Mouse (Mus musculus): ENCODE measurements around the gene Hagh.

Hagh gene

DNA sequence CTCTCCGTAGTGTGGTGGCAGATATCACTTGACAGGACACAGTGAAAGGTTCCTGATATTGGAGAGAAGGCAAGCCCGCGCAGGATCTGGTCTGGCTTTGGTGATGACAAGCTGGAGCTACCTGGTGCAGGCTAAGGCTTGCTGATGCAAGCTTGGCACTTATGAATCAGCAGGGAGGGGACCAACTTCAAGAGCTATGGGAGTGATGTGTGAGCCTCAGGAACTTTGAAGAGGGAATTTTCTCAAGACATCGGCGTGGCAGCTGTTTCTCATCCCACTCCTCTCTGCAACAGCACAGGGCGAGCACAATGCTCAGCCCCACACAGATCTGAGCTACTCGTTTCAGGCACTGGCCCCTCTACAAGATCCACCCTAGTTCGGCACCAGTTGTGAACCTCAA, at the start of gene Hagh:
Hagh (plus strand) TSS at position 302 of the 400 bp plus-strand sequence.
- no peak for DNase-seq (ENCODE audit: low spot score)

DNA sequence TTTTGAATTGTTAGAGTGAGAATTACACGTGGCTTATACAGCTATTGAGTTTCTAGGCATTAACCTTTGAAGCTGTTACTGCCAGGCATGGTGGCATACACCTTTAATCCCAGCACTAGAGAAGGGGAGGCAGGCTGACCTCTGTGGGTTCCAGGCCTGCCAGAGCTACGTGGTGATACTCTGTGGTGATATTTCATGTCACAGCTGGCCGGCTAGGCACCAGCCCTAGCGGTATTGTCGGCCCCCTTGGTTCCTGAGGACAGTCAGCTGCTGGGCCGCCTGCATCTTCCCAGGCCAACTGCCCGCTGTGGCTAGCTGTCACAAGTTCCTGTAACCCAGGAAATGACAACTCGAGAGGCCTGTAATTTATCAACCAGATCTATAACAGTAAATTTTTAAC, 47.8 kb upstream of the Hagh start:
- DNase-seq (ENCODE audit: low spot score), result no peak

GRCm38 (mm10) chr17:24794791-24795190, 45.2 kb upstream of the Hagh start:
- DNase-seq (ENCODE audit: low spot score), result no peak

- no peak for DNase-seq (ENCODE audit: low spot score)
These were observed 43.0 kb upstream of the Hagh start for GRCm38 (mm10) chr17:24796969-24797368.

DNA sequence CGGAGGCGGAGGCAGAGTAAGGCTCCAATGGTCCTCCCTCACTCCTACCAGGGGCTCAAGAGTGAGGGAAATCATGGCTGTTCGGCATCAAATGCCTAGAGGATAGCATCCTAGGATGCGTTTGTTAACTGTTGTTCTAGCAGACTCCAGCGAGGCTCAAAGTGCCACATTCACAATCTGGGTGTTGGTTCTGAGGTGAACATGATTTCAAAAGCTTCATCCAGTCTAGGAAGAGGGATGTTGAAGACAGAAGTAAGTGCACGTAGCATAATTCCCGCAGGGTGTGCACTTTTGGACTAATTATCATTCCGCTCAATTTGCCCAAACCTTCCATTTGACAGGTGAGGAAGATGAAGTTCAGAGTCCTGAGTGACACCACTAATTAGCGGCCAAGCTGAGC, 41.7 kb upstream of the Hagh start:
- no peak for DNase-seq (ENCODE audit: low spot score)

DNA sequence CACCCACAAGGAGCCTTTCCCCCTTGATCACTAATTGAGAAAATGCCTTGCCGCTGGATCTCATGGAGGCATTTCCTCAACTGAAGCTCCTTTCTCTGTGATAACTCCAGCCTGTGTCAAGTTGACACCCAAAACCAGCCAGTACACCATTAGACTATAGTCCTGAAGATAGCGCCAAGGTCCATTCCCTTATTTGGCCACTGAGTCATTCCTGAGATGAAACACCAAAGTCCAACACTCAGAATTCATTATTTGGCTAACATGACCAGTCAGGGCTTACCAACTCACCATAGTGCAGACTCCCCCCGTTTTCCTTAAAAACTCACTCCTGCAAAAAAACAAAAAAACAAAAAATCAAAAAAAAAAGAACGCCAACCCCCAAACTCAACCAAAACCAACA, 40.5 kb upstream of the Hagh start:
- DNase-seq (ENCODE audit: low spot score), result no peak

- no peak for DNase-seq (ENCODE audit: low spot score)
These were observed 39.4 kb upstream of the Hagh start for GRCm38 (mm10) chr17:24800524-24800923.

- DNase-seq (ENCODE audit: low spot score), result peak; percentile 92
These were observed 35.7 kb upstream of the Hagh start, which contains the start of gene Meiob for GRCm38 (mm10) chr17:24803952-24804951. TSS of gene Meiob (plus strand) at chr17:24804289.

DNA sequence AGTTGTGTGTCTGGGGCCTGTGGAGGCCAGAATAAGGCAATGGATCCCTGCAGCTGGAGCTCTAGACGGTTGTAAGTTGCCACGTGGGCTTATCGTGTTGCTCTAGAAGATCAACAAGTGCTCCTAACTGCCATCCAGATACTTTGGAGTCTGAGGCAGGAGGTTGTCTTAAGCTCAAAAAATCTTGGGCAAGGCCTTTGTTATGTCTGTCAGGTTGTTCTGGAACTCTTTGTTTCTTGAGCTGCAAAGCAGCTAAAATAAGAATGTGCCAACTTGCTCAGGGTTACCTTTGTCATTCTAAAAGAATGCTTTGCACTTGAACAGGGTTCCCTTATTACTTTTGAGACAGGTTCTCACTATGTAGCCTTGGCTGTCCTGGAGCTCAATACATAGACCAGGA, 28.7 kb upstream of the Hagh start:
- no peak for DNase-seq (ENCODE audit: low spot score)

DNA sequence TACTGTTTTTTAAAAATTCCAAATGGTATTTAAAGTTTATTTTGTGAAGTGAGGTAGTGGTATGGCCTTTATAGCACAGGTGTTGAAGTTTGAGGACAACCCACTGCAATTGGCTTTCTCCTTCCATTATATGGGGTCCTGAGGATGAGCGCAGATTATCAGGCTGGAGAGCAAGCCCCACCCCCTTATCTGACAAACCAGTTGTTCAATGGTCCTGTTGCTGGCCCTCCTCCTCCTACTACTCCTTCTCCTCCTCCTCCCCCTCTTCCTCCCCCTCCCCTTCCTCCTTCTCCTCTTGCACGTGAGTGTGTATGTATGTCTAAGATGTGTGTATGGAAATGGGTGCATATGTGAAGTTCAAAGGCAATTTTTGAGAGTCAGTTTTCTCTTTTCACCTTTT, 27.7 kb upstream of the Hagh start:
- DNase-seq (ENCODE audit: low spot score), result no peak

GRCm38 (mm10) chr17:24815256-24815655, 24.7 kb upstream of the Hagh start:
- DNase-seq (ENCODE audit: low spot score), result no peak

- peak; percentile 47 for DNase-seq (ENCODE audit: low spot score)
These were observed 22.4 kb upstream of the Hagh start for GRCm38 (mm10) chr17:24817503-24817902.

DNA sequence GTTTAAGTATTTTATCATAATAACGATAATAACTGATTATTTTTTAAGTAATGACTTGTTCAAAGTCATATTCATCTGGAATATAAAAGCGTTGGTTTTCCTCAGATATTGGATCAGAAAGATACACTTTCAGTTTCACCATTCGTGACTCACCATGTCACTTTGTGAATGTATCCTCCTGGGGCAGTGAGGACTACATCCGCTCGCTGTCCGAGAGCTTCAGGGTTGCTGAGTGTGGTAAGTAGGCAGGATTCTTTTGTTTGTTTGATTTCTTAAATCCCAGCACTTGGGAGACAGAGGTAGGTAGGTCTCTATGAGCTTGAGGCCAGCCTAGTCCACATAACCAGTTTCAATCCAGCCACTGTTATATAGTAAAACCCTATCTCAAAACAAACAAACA, 21.8 kb upstream of the Hagh start:
- no peak for DNase-seq (ENCODE audit: low spot score)

DNA sequence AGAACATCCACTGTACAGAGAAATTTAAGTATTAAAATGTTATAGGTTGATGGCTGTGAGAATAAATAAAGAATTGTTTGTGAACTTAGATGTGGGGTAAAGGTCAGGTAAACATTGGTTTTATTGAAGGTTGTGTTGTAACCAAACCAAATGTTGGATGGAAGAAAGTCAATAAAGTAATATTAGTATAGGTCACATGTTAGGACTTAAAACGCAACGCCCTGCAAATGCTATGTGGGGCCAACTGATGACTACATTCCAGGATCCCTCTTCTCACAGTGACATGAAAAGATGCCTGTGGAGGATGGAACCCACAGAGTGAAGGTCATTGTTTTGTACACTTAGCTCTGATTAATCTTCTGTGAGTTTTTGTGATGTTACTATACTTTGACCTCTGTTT, 20.5 kb upstream of the Hagh start:
- DNase-seq (ENCODE audit: low spot score), result no peak

- no peak for DNase-seq (ENCODE audit: low spot score)
These were observed 18.3 kb upstream of the Hagh start for GRCm38 (mm10) chr17:24821351-24822280.

DNA sequence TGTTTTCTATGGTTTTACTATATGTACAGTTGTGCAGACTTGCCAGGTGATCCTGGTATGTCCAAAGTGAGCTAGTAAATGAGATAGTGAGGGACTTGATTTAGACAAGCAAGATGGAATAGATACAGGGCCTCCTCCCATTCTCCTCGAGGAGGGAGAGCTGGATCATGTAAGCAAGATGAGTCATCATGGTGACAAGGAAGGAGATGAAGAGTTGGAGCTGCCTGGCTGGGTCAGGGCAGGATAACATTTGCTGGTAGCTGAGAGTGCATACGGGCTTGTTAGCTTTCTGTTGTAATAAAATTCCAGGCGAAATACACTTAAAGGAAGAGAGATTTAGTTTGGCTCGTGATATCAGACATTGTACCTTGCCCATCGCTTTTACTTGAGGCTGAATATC, 398 bp downstream of the Hagh start:
- no peak for DNase-seq (ENCODE audit: low spot score)

DNA sequence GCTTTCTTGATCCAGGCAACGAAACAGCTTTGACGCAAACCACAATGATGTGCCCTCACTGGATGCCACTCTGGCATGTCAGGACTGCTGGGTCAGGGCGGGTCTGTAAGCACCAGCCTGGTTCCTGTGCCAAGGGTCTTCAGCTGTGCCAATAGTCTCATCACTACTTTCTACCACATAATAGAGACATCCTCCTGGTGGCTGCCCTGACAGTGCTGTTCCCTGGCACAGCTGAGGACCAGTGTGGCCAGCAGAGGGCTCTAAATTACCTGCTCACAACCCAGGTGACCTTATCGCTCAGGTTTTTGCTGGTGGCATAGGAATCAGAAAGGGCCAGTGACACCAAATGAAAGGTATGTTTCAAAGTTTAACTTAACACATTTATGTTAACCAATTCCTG, 1.2 kb downstream of the Hagh start:
- DNase-seq (ENCODE audit: low spot score), result no peak

GRCm38 (mm10) chr17:24842631-24843030, 2.7 kb downstream of the Hagh start:
- DNase-seq (ENCODE audit: low spot score), result no peak

DNA sequence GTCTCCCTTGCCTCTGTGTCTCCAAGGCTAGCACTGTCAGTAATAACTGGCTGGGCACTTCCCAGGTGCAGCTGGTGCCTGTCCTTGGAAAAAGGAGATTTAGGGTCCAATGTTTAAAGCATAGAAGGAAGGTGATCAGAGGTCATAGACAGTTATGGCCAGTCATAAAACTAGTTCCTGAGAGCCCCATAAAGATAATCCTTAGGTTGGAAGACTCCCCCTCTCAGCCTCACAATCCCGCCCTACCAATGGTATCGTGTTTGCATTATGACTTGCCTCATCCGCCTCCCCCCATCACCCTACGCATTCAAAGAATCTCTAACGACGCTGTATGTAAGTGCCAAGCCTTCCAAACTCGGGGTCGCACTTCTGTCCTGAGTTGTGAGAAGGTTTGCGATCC, 4.6 kb downstream of the Hagh start:
- no peak for DNase-seq (ENCODE audit: low spot score)

- DNase-seq (ENCODE audit: low spot score), result no peak
These were observed 7.4 kb downstream of the Hagh start for GRCm38 (mm10) chr17:24847386-24847785.

GRCm38 (mm10) chr17:24848600-24849031, 8.7 kb downstream of the Hagh start:
- no peak for DNase-seq (ENCODE audit: low spot score)

- no peak for DNase-seq (ENCODE audit: low spot score)
These were observed 9.8 kb downstream of the Hagh start for GRCm38 (mm10) chr17:24849733-24850064.

Measured in embryo, embryonic 10.5 days (tissue).